Mouse (Mus musculus) midbrain, embryonic 11.5 days (tissue): Measurements from ENCODE around the gene Inpp5e. TPM values are rescaled to one million over a fixed set of nuclear protein-coding genes. Genes with fewer than 3 reads are reported as not detected.

ENCODE experiments used
- ATAC-seq: fragments of 200-750 bp; cut with Nextera tagmentation; 2 replicates; pipeline ENCODE4 v1.8.0; 2017; ENCODE audit warnings: moderate TSS enrichment, moderate library complexity; ENCODE audit not compliant: low FRiP score
- DNase-seq: peaks from one replicate; pipeline ENCODE4 v3.0.0; 2015; ENCODE audit warnings: low spot score; ENCODE audit errors: missing footprints
- H3K27ac ChIP-seq: fragments of 300-500 bp; sonication (generic); 2 replicates; pipeline ENCODE4 v1.5.1; 2014; ENCODE audit warnings: low read depth, low read length
- H3K27me3 ChIP-seq: fragments of 300-500 bp; sonication (generic); 2 replicates; pipeline ENCODE4 v1.6.1; 2014; ENCODE audit warnings: mild to moderate bottlenecking, low read length, moderate library complexity, mixed read lengths; ENCODE audit not compliant: control insufficient read depth, insufficient read depth
- H3K36me3 ChIP-seq: fragments of 300-500 bp; sonication (generic); 2 replicates; pipeline ENCODE4 v1.6.1; 2014; ENCODE audit warnings: mild to moderate bottlenecking, low read length, moderate library complexity, mixed read lengths; ENCODE audit not compliant: control insufficient read depth, insufficient read depth
- H3K4me1 ChIP-seq: fragments of 300-500 bp; sonication (generic); 2 replicates; pipeline ENCODE4 v1.6.1; 2014; ENCODE audit warnings: low read length; ENCODE audit not compliant: control insufficient read depth, insufficient read depth
- H3K4me2 ChIP-seq: fragments of 300-500 bp; sonication (generic); 2 replicates; pipeline ENCODE4 v1.6.1; 2014; ENCODE audit warnings: mild to moderate bottlenecking, moderate library complexity
- H3K4me3 ChIP-seq: fragments of 300-500 bp; sonication (generic); 2 replicates; pipeline ENCODE4 v1.5.1; 2014; ENCODE audit warnings: low read depth, low read length
- H3K9ac ChIP-seq: fragments of 300-500 bp; sonication (generic); 2 replicates; pipeline ENCODE4 v1.6.1; 2014; ENCODE audit warnings: low read length
- H3K9me3 ChIP-seq: fragments of 300-500 bp; sonication (generic); 2 replicates; pipeline ENCODE4 v1.6.1; 2016; ENCODE audit warnings: low read length; ENCODE audit not compliant: control insufficient read depth
- WGBS: fragments of 180-500 bp; shearing (Covaris S2); extraction: QIAGEN DNeasy Blood & Tissue Kit; methylation state at CpG from one replicate; pipeline ENCODE4 v1.1.7; 2014; 5-methylcytosine and 5-hydroxymethylcytosine counted together
- polyA plus RNA-seq: library from polyadenylated mRNA; unstranded; fragments of >200 nt; fragmentation: Nextera tagmentation; extraction: Ambion mirVana; gene quantifications from 2 replicates; pipeline ENCODE4 v1.2.1, GENCODE M21; 2014

Inpp5e gene
- polyA plus RNA-seq, 1 experiment from 2014 or later = 23.3 TPM

DNA sequence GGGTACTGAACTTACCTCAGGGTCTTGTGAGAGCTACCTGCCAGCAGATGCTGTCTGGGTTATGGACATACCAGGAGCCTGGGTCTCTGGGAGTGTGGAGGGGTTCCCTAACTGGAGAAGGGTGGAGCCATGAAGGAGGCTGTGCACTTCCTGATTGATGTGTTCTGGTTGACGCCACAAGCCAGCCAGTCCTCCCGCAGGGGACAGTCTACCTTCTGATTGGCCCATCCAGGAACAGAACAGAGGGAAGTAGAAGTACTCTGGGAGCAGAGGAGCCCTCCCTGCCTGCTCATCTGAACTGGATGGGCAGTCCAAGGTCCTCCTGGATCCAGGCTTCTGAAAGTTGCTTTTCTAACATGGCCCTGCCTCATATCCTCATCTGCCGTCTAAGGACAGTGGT is 48.2 kb downstream of the Inpp5e start, which contains the start of gene Card9:
Gene Card9, minus strand, starts transcription at position 147 of the 400 bp plus-strand sequence.
- Histone ChIP-seq H3K27ac (no peak within 1 kb of the TSS), H3K4me2 (no peak within 1 kb of the TSS), H3K4me1 (no peaks in the 10 kb centered on the region), H3K9me3 (no peaks in the 10 kb centered on the region), H3K9ac (no peak within 1 kb of the TSS), H3K36me3 (peaks cover 6% of the 10 kb centered on the region; the same call in 1 of the 2 replicates), H3K4me3 (no peak within 1 kb of the TSS), H3K27me3 (no peaks in the 10 kb centered on the region)
- ATAC-seq (no peak), DNase-seq (no peak)
- WGBS = 54% methylated on average over 3 of the region's 3 CpGs

DNA sequence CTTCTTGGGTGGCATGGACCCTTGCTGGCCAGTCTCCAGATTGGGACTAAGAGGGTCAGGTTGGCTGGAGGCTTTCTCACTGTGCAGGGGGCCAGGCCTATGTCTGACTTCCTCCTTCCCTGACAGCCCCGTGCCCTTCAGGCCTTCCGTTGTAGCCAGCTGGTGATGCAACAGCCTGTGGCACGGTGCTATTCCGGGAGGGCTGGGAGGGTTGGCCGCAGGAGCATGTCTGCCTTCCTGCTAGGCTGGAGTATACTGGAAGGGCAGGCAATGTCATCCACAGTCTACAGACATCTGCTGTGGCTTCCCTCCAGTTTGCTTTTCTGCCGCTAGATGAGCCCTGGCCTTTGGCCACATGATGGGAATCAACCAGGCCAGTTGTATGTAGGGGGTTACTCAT is 49.0 kb downstream of the Inpp5e start:
- no peaks in the 10 kb centered on the region for H3K27me3 ChIP-seq
- no peaks in the 10 kb centered on the region; the same call in 1 of the 2 replicates for H3K36me3 ChIP-seq
- no peaks in the 10 kb centered on the region for H3K9me3 ChIP-seq
- ATAC-seq (no peak), DNase-seq (no peak)
- no peak overlapping the region for H3K4me2 ChIP-seq
- WGBS = 92% methylated on average over 6 of the region's 6 CpGs
- no peak overlapping the region for H3K27ac ChIP-seq
- no peaks in the 10 kb centered on the region for H3K4me1 ChIP-seq
- H3K9ac ChIP-seq = no peak overlapping the region
- H3K4me3 ChIP-seq = no peak overlapping the region

DNA sequence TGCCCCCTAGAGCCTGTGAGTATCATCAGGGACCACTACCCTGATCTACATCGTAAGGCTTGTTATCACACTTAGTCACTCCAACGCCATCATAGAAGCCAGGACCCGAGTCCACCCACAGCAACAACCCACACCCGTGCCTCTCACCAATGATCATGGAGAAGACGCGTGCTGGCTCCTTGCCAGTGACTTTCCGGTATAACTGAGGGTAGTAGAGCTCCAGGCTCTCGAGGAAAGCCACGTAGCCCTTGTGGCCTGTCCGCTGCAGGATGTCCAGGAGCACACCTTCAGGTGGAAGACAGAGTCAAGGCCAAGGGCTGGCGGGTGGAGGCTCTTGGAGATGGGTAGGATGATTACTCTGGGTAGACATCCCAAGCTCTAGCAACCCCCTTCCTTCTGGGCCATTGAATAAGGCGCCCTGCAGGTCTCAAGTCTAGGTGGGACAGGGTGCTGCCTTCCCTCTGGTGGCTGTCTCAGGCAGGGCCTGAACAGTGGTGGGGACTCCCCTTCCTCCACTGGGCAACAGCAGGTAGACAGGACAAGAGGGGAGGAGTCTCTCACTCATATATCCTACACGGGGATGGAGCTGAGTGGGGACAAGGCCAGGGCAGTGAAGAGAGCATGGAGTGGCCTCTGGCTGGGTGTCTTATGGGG is 50.2 kb downstream of the Inpp5e start:
- Histone ChIP-seq H3K4me3 (no peak overlapping the region), H3K4me2 (no peak overlapping the region), H3K9ac (no peak overlapping the region; the same call in 1 of the 2 replicates), H3K4me1 (no peaks in the 10 kb centered on the region), H3K36me3 (no peaks in the 10 kb centered on the region), H3K9me3 (no peaks in the 10 kb centered on the region), H3K27me3 (no peaks in the 10 kb centered on the region), H3K27ac (no peak overlapping the region)
- no peak for ATAC-seq
- 84% methylated on average over 13 of the region's 13 CpGs for WGBS
- DNase-seq = no peak

DNA sequence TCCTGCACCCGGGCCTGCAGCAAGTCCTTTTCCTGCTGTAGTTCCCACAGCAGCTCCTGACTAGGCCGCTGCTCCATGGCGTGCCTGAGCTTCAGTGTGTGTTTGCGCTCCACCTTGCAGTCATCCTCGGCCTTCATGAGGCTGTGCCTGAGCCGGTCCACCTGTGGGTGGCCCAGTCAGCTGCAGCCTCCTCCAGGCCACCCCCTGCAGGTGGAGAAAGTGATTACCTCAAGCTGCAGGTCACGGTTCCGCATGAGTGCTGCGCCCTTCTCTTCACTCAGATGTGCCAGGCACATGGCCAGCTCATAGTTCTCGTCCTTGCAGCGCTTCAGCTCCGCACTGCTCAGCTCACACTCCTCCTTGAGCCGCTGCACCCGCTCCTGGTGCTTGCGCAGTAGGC is 51.5 kb downstream of the Inpp5e start:
- WGBS = 45% methylated on average over 15 of the region's 15 CpGs
- Histone ChIP-seq H3K27ac (no peak overlapping the region), H3K9me3 (no peaks in the 10 kb centered on the region), H3K9ac (no peak overlapping the region), H3K4me2 (no peak overlapping the region), H3K36me3 (no peaks in the 10 kb centered on the region), H3K4me1 (peaks cover 6% of the 10 kb centered on the region), H3K27me3 (no peaks in the 10 kb centered on the region), H3K4me3 (no peak overlapping the region)
- ATAC-seq (no peak), DNase-seq (no peak)

DNA sequence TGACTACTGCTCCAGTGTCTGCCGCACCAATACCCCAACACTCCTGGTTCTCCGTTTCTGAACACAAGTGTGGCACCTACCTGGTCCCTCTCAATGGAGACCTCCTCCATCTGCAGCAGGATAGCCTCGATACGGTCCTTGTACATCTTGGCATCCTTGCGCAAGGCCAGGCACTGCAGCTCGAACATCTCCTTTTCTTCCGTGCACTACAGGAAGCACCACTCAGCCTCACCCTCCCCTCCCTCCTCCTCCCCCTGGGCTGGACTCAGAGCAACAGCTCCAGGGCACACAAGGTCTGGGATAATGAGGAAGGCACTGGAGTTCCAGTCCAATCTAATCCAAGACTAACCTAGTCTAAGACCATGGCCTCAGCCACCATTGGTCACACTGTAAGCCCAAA is 52.3 kb downstream of the Inpp5e start:
- no peak overlapping the region for H3K9ac ChIP-seq
- 81% methylated on average over 7 of the region's 7 CpGs for WGBS
- peaks cover 7% of the 10 kb centered on the region for H3K4me1 ChIP-seq
- H3K9me3 ChIP-seq = no peaks in the 10 kb centered on the region
- no peak overlapping the region for H3K4me3 ChIP-seq
- H3K36me3 ChIP-seq = no peaks in the 10 kb centered on the region
- H3K4me2 ChIP-seq = no peak overlapping the region
- ATAC-seq (no peak), DNase-seq (peak; percentile 71)
- H3K27ac ChIP-seq = no peak overlapping the region
- H3K27me3 ChIP-seq = no peaks in the 10 kb centered on the region

DNA sequence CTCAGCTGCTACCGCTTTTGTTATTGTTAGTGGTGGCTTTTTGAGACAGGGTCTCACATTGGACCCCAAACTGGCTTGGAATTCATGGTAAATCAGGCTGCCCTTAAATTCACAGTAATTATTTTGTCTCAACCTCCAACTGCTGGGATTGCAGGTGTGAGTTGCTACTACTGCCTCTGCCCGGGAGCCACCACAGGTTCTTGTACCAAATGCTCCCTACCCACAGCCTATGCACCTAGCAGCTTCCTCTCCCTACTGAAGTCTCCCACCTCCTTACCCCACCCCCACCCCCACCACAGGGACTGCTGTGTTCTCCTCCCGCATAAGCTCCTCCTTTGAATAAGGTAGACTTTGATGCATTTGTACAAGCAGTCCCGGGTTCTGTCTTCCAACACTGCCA is 52.8 kb downstream of the Inpp5e start:
- Histone ChIP-seq H3K4me1 (peaks cover 7% of the 10 kb centered on the region), H3K9ac (no peak overlapping the region), H3K9me3 (no peaks in the 10 kb centered on the region), H3K36me3 (no peaks in the 10 kb centered on the region), H3K27ac (no peak overlapping the region), H3K27me3 (no peaks in the 10 kb centered on the region), H3K4me2 (no peak overlapping the region), H3K4me3 (no peak overlapping the region)
- no peak for DNase-seq
- WGBS = 83% methylated on average over 4 of the region's 4 CpGs
- ATAC-seq = no peak

DNA sequence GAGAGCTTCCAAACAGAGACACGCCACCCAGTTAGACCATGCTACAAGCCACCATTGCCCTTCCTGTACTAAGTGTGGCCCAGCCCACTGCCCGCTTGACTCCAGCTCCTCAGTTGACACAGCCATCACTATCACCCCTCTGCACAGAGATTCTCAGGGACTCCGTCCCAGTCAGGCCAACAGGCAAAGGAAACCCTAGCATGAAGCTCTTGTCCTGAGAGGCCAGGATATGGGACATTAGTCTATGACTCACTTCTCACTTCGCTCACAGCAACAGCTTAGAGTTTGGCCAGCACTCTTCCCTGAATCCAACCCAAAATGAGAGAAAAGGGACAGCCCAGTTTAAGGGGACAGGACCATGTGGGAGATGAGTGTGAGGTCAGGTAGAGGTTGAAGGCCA is 54.6 kb downstream of the Inpp5e start:
- Histone ChIP-seq H3K4me2 (no peak overlapping the region), H3K9ac (no peak overlapping the region), H3K27ac (no peak overlapping the region), H3K4me3 (no peak overlapping the region), H3K9me3 (no peaks in the 10 kb centered on the region), H3K36me3 (no peaks in the 10 kb centered on the region), H3K27me3 (no peaks in the 10 kb centered on the region), H3K4me1 (peaks cover 15% of the 10 kb centered on the region)
- ATAC-seq (no peak), DNase-seq (no peak)
- WGBS = 89% methylated on average over 4 of the region's 4 CpGs

DNA sequence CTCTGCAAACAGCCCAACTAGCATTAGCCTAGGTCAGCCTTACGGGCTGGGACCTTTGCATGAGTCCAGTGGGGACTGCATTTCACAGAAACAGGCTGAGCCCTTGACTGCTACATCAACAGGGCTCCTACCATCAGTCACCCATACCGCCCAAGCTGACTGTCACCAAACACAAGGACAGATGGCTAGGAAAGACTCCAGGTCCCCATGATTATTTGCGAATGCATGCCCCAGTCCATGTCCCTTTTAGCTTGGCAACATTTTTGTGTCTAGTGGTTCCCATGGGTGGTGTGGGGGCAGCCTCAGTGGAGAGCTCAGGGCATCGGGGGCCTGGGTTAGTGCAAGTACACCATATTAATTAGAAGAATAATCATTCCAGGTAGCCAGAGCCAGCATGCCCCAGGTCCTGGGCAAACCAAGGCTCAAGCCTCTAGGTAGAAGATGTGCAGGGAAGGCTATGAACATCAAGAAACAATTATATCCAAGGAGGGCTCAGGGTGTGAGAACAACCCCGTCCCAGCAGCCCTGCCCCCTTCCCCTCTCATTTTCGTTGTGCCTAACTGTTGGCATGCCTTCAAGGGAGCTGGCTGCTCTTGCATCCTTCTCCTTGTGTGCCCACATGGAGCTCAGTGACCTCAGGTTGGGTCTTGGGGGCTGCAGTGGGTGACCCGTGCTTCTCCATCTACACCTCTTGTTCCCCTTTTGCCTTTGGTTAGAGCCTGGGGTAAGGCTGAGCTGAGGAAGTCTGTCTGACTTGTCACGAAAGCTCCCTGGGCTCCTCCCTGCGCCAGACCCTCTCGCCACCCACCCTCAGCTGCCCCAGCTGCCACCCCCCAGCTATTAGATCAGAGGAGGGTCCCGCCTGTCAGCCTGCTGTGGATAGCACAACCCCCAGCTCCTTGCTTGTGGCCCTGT is 55.7 kb downstream of the Inpp5e start:
- ATAC-seq = no peak
- H3K27ac ChIP-seq = no peak overlapping the region
- peaks cover 15% of the 10 kb centered on the region for H3K4me1 ChIP-seq
- no peaks in the 10 kb centered on the region; the same call in 1 of the 2 replicates for H3K36me3 ChIP-seq
- WGBS = 93% methylated on average over 11 of the region's 11 CpGs
- peak overlapping the region; percentile 83 for H3K4me2 ChIP-seq
- no peaks in the 10 kb centered on the region for H3K9me3 ChIP-seq
- peak overlapping the region; percentile 96 for H3K9ac ChIP-seq
- no peaks in the 10 kb centered on the region for H3K27me3 ChIP-seq
- peak overlapping the region; percentile 87 for H3K4me3 ChIP-seq
- DNase-seq = peak; percentile 62

DNA sequence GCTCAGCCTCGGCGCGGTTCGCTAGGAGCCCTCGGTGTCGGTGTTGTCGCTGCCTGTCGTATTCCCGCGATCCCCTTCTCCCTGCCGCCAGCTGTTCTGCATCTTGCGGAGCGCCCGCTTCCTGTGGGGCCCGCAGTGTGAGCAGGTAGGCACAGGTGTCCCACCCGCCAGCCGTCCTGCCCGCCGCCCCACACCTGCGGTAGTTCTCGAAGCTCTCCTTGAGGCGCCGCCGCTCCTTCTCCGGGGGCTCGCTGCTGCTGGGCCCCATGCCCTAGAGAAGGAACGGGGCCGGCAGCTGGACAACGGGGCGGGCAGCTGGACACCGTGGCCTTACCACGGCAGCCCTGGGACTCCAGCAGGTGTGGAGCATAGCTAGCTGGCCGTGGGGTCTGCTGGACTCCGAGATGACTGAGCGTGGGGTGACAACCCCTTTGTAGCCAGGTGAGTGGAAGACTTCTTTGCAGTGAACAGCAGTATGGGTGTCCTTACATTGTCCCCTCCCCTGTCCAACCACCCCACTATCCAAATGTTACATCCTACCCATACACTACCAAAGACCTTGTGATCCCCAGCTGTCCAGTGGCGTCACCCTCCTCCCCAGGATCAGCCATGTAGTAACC is 56.6 kb downstream of the Inpp5e start:
- peaks cover 15% of the 10 kb centered on the region for H3K4me1 ChIP-seq
- H3K27ac ChIP-seq = no peak overlapping the region
- H3K4me2 ChIP-seq = peak overlapping the region; percentile 83
- 3% methylated on average over 36 of the region's 36 CpGs for WGBS
- H3K27me3 ChIP-seq = no peaks in the 10 kb centered on the region
- H3K36me3 ChIP-seq = no peaks in the 10 kb centered on the region; the same call in 1 of the 2 replicates
- ATAC-seq (peak; percentile 59), DNase-seq (peak; percentile 94)
- peak overlapping the region; percentile 96 for H3K9ac ChIP-seq
- H3K4me3 ChIP-seq = peak overlapping the region; percentile 87
- H3K9me3 ChIP-seq = no peaks in the 10 kb centered on the region
